Mouse (Mus musculus) ES-E14 (cell line): ENCODE data around the gene Slc25a45. TPM values are rescaled to one million over a fixed set of nuclear protein-coding genes. Genes with fewer than 3 reads are reported as not detected.

Source experiments
- DNase-seq: peaks from one replicate; pipeline ENCODE4 v3.0.0-alpha.2; 2013; ENCODE audit warnings: low read depth, low spot score
- H3K27ac ChIP-seq: 2 replicates; pipeline ENCODE4 v1.5.1; 2012; ENCODE audit warnings: low read depth, mild to moderate bottlenecking, low read length, moderate library complexity, mixed read lengths; ENCODE audit not compliant: poor library complexity, insufficient read depth, severe bottlenecking
- H3K36me3 ChIP-seq: 2 replicates; pipeline ENCODE4 v1.6.1; 2012; ENCODE audit warnings: mild to moderate bottlenecking, low read length, moderate library complexity, mixed read lengths; ENCODE audit not compliant: control insufficient read depth, poor library complexity, insufficient read depth, severe bottlenecking
- H3K4me1 ChIP-seq, 2 experiments: fragments of 150-350 bp in 1 of 2; sonication (generic) in 1 of 2; 2 replicates each; pipeline ENCODE4 v1.6.1; 2012; ENCODE audit warnings: low read length in 2 of 2, mild to moderate bottlenecking in 1 of 2, mixed read lengths in 1 of 2; ENCODE audit not compliant: control insufficient read depth in 2 of 2, insufficient read depth in 2 of 2, poor library complexity in 1 of 2
- H3K4me3 ChIP-seq, 2 experiments: fragments of 150-350 bp in 1 of 2; sonication (generic) in 1 of 2; 2 replicates each; pipeline ENCODE4 v1.5.1; 2012; ENCODE audit warnings: low read length in 2 of 2, low read depth in 1 of 2, mild to moderate bottlenecking in 1 of 2, mixed read lengths in 1 of 2; ENCODE audit not compliant: insufficient read depth in 1 of 2, poor library complexity in 1 of 2, severe bottlenecking in 1 of 2
- H3K9ac ChIP-seq: 2 replicates; pipeline ENCODE4 v1.6.1; 2012; ENCODE audit warnings: low read depth, mild to moderate bottlenecking, low read length, mixed read lengths; ENCODE audit not compliant: poor library complexity, insufficient read depth, severe bottlenecking
- H3K9me3 ChIP-seq: fragments of 150-350 bp; sonication (generic); 2 replicates; pipeline ENCODE4 v1.6.1; 2012; ENCODE audit warnings: low read depth, mild to moderate bottlenecking, low read length; ENCODE audit not compliant: control insufficient read depth, insufficient read depth
- CHD2 ChIP-seq: IDR thresholded peaks from 2 replicates; pipeline ENCODE4 v1.6.1; 2014; ENCODE audit warnings: mild to moderate bottlenecking, low read depth, low read length, inconsistent platforms
- HCFC1 ChIP-seq: IDR thresholded peaks from 2 replicates; pipeline ENCODE4 v1.6.1; 2012; ENCODE audit warnings: low read length, inconsistent platforms, borderline replicate concordance; ENCODE audit not compliant: insufficient read depth
- MAFK ChIP-seq: IDR thresholded peaks from 2 replicates; pipeline ENCODE4 v1.6.1; 2014; ENCODE audit warnings: mild to moderate bottlenecking, low read depth, low read length, inconsistent platforms; ENCODE audit not compliant: insufficient read depth
- ZC3H11A ChIP-seq: IDR thresholded peaks from 2 replicates; pipeline ENCODE4 v1.6.1; 2012; ENCODE audit warnings: low read depth, mild to moderate bottlenecking, inconsistent platforms, low read length, borderline replicate concordance
- ZNF384 ChIP-seq: IDR thresholded peaks from 2 replicates; pipeline ENCODE4 v1.6.1; 2012; ENCODE audit warnings: low read depth, low read length, inconsistent platforms
- in situ Hi-C, 2 experiments: fragments of 600-800 bp; cut with MboI; formaldehyde crosslinking; loops; one replicate each; pipeline ENCODE4 v1.15.1; 2025; ENCODE audit warnings: low sequenced_read_pairs in 2 of 2, inconsistent platforms in 1 of 2; ENCODE audit not compliant: unreplicated experiment in 2 of 2
- total RNA-seq: library from RNA; depleted of rRNA; stranded (reverse); fragments of 300-350 nt; gene quantifications from 2 replicates; pipeline ENCODE4 v1.2.3, GENCODE M21; 2012

The Slc25a45 gene
- total RNA-seq, 1 experiment = 1.2 TPM

GRCm38 (mm10) chr19:5891521-5892258 lies 14.1 kb downstream of the Slc25a45 start:
- Histone ChIP-seq H3K4me3 (no peak overlapping the region), H3K27ac (no peak overlapping the region), H3K36me3 (peaks cover 4% of the 10 kb centered on the region; the same call in 1 of the 2 replicates), H3K9ac (no peak overlapping the region), H3K4me1 (peaks cover 0 to 7% of the 10 kb centered on the region in 2 experiments; a peak in 1 of 4 replicates), H3K9me3 (no peaks in the 10 kb centered on the region)
- in situ Hi-C loops = no loop called here
- DNase-seq = no peak
- no peak for TF ChIP-seq CHD2

DNA sequence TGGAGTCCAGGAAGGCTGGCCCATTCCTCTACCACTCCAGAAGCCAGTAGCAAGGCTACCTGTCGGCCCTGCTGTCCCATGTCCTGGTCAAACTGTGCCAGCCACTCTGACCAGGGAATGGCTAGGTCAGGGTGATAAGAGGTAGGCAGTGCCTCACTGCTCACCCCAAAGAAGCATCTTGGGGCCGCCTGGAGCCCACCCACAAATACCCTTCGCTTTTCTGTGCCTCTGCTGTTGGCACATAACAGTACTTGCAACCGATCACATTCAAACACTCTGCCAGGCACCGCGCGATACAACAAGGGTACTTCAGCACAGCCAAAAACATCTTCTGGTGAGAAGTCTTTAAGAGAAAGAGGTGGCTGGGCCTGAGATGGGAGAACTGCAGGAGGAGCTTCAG lies 14.7 kb downstream of the Slc25a45 start:
- Histone ChIP-seq H3K9ac (no peak overlapping the region), H3K36me3 (peaks cover 4% of the 10 kb centered on the region; the same call in 1 of the 2 replicates), H3K9me3 (no peaks in the 10 kb centered on the region), H3K4me3 (no peak overlapping the region), H3K4me1 (peaks cover 0 to 7% of the 10 kb centered on the region in 2 experiments; a peak in 1 of 4 replicates), H3K27ac (no peak overlapping the region)
- in situ Hi-C loops = no loop called here
- DNase-seq = no peak
- TF ChIP-seq HCFC1 = no peak
- TF ChIP-seq CHD2 = no peak
- TF ChIP-seq ZC3H11A = no peak
- TF ChIP-seq ZNF384 = no peak
- TF ChIP-seq MAFK = no peak

DNA sequence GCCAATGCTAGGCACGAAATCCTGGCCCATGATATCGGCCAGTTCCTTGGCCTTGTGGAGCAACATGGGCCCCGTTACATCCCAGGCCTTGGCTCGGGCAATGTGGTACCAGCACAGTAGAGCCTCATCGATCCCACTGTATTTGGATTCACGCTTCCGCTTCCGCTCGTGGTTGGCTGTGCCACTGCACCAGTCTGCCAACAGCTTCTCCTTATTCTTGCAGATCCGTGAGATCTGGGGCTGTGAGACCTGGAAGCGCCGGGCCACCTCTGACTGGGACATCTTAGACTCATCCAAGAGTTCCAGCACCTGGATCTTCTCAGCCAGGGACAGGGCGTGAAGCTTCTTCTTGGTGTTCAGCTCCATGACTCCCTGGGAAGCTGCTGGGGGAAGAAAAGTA lies 15.1 kb downstream of the Slc25a45 start:
- H3K36me3 ChIP-seq = peaks cover 4% of the 10 kb centered on the region; the same call in 1 of the 2 replicates
- in situ Hi-C loops = no loop called here
- no peak overlapping the region for H3K27ac ChIP-seq
- H3K9ac ChIP-seq = no peak overlapping the region
- DNase-seq = no peak
- TF ChIP-seq ZNF384 = no peak
- no peak for TF ChIP-seq HCFC1
- no peak for TF ChIP-seq CHD2
- no peak for TF ChIP-seq MAFK
- no peak for TF ChIP-seq ZC3H11A
- H3K4me3 ChIP-seq = no peak overlapping the region
- H3K9me3 ChIP-seq = no peaks in the 10 kb centered on the region
- H3K4me1 ChIP-seq = peaks cover 0 to 7% of the 10 kb centered on the region in 2 experiments; a peak in 1 of 4 replicates

DNA sequence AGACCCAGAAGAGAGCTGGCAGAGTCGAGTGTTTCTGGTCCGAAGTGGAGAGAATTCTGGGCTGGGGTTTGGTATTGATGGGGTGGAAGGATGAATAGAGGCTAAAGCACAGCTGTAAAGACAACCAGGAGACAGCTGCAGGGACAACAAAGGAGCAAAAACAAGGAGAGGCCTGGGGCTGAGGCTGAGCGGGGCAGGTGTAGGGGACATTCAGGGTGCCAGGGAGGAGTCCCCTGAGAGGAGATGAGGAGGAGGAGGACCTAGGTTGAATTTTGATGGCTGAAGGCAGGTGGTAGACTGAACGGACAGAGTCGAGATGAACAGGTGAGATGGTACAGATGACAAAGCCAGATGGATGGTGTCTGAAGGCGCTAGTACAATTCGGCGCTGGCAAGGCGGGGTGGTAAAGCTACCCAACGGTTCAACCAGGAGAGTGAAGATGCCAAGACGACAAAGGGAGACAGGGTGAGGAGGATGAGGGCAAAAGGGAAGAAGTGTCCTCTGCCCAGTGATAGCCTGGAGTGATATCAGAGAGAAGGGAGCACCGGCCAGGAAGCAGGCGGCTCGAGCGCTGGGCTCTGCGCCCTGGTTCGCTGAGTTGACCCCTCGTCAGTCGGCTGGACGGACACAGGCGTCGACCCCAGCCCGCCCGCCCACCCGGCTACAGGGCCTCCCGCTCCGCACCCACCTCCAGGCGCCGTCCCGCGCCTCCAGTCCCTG lies 15.8 kb downstream of the Slc25a45 start:
- Histone ChIP-seq H3K27ac (no peak overlapping the region), H3K4me1 (peaks cover 0 to 7% of the 10 kb centered on the region in 2 experiments; a peak in 1 of 4 replicates), H3K36me3 (peaks cover 6% of the 10 kb centered on the region), H3K4me3 (peak overlapping the region; percentile 73 to 77), H3K9me3 (no peaks in the 10 kb centered on the region), H3K9ac (peak overlapping the region; percentile 75)
- in situ Hi-C loops = no loop called here
- no peak for TF ChIP-seq CHD2
- TF ChIP-seq HCFC1 = no peak
- TF ChIP-seq MAFK = no peak
- no peak for DNase-seq
